Mouse (Mus musculus) kidney, embryonic 15.5 days (tissue): ENCODE measurements around the gene Cenpe. TPM values are rescaled to one million over a fixed set of nuclear protein-coding genes. Genes with fewer than 3 reads are reported as not detected.

Experiments used
- ATAC-seq: fragments of 200-750 bp; cut with Nextera tagmentation; replicated peaks from 2 replicates; pipeline ENCODE4 v1.8.0; 2017; ENCODE audit warnings: moderate TSS enrichment; ENCODE audit not compliant: low FRiP score
- H3K27ac ChIP-seq: fragments of 300-500 bp; sonication (generic); 2 replicates; pipeline ENCODE4 v1.5.1; 2015; ENCODE audit warnings: mild to moderate bottlenecking, inconsistent platforms
- H3K27me3 ChIP-seq: fragments of 300-500 bp; sonication (generic); 2 replicates; pipeline ENCODE4 v1.6.1; 2015; ENCODE audit warnings: inconsistent platforms
- H3K36me3 ChIP-seq: fragments of 300-500 bp; sonication (generic); 2 replicates; pipeline ENCODE4 v1.6.1; 2015; ENCODE audit warnings: inconsistent platforms
- H3K4me1 ChIP-seq: fragments of 300-500 bp; sonication (generic); 2 replicates; pipeline ENCODE4 v1.6.1; 2015; ENCODE audit warnings: inconsistent platforms
- H3K4me2 ChIP-seq: fragments of 300-500 bp; sonication (generic); 2 replicates; pipeline ENCODE4 v1.6.1; 2015; ENCODE audit warnings: moderate library complexity, mild to moderate bottlenecking, inconsistent platforms
- H3K4me3 ChIP-seq: fragments of 300-500 bp; sonication (generic); replicated peaks from 2 replicates; pipeline ENCODE4 v1.5.1; 2015; ENCODE audit warnings: mild to moderate bottlenecking, inconsistent platforms
- H3K9ac ChIP-seq: fragments of 300-500 bp; sonication (generic); 2 replicates; pipeline ENCODE4 v1.6.1; 2015; ENCODE audit warnings: mild to moderate bottlenecking, inconsistent platforms
- H3K9me3 ChIP-seq: fragments of 300-500 bp; sonication (generic); replicated peaks from 2 replicates; pipeline ENCODE4 v1.6.1; 2016; ENCODE audit warnings: inconsistent platforms
- WGBS: fragments of 180-500 bp; shearing (Covaris S2); methylation state at CpG from one replicate; pipeline ENCODE4 v1.1.7; 2015; ENCODE audit warnings: mixed read lengths; 5-methylcytosine and 5-hydroxymethylcytosine counted together
- polyA plus RNA-seq: library from polyadenylated mRNA; unstranded; fragments of >200 nt; fragmentation: Nextera tagmentation; extraction: Ambion mirVana; gene quantifications from 2 replicates; pipeline ENCODE4 v1.2.1, GENCODE M21; 2015

Cenpe gene
- polyA plus RNA-seq, 1 experiment from 2014 or later: 30.8 TPM

GRCm38 (mm10) chr3:135249104-135249503 lies 36.8 kb downstream of the Cenpe start:
- H3K36me3 ChIP-seq: peaks cover 82% of the 10 kb centered on the region
- H3K4me3 ChIP-seq: no peak overlapping the region
- no peak overlapping the region for H3K9ac ChIP-seq
- peak; percentile 79 for ATAC-seq
- 78% methylated on average over 6 of the region's 6 CpGs for WGBS
- no peak overlapping the region for H3K4me2 ChIP-seq
- H3K27me3 ChIP-seq: no peaks in the 10 kb centered on the region
- H3K27ac ChIP-seq: no peak overlapping the region
- H3K4me1 ChIP-seq: no peaks in the 10 kb centered on the region
- no peaks in the 10 kb centered on the region for H3K9me3 ChIP-seq

DNA sequence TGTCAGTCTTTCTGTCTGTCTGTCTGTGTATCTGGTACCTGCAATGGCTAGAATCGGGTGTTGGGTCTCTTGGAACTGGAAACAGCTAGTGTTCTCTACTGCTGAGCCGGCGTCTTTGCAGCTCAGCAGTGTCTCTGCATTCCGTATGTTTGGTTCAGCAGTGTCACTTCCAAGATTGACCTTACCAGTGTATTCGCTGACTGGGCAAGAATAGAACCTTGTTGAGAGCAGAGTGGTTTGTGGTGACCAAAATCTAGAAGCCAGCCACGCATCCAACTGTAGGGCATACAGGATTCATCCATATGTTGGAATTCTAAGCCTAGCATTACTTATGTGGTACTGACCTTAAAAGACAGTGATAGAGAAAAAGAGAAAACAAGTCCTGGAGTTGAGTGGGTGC lies 39.5 kb downstream of the Cenpe start:
- Histone ChIP-seq H3K27me3 (no peaks in the 10 kb centered on the region), H3K27ac (no peak overlapping the region), H3K36me3 (peaks cover 76% of the 10 kb centered on the region), H3K4me3 (no peak overlapping the region), H3K4me1 (no peaks in the 10 kb centered on the region), H3K9ac (no peak overlapping the region), H3K4me2 (no peak overlapping the region), H3K9me3 (no peaks in the 10 kb centered on the region)
- WGBS: 92% methylated on average over 6 of the region's 6 CpGs
- no peak for ATAC-seq

GRCm38 (mm10) chr3:135254784-135255183 lies 42.4 kb downstream of the Cenpe start:
- no peaks in the 10 kb centered on the region for H3K4me1 ChIP-seq
- H3K4me2 ChIP-seq: no peak overlapping the region
- H3K27me3 ChIP-seq: no peaks in the 10 kb centered on the region
- H3K36me3 ChIP-seq: peaks cover 77% of the 10 kb centered on the region
- no peaks in the 10 kb centered on the region for H3K9me3 ChIP-seq
- ATAC-seq: no peak
- no peak overlapping the region for H3K27ac ChIP-seq
- no peak overlapping the region for H3K9ac ChIP-seq
- no peak overlapping the region for H3K4me3 ChIP-seq

GRCm38 (mm10) chr3:135258919-135259318 lies 46.6 kb downstream of the Cenpe start:
- H3K4me3 ChIP-seq: no peak overlapping the region
- WGBS: 92% methylated on average over 10 of the region's 10 CpGs
- H3K4me2 ChIP-seq: no peak overlapping the region
- H3K36me3 ChIP-seq: peaks cover 87% of the 10 kb centered on the region
- no peaks in the 10 kb centered on the region for H3K4me1 ChIP-seq
- ATAC-seq: no peak
- H3K27me3 ChIP-seq: no peaks in the 10 kb centered on the region
- no peak overlapping the region for H3K27ac ChIP-seq
- H3K9me3 ChIP-seq: no peaks in the 10 kb centered on the region
- no peak overlapping the region for H3K9ac ChIP-seq

DNA sequence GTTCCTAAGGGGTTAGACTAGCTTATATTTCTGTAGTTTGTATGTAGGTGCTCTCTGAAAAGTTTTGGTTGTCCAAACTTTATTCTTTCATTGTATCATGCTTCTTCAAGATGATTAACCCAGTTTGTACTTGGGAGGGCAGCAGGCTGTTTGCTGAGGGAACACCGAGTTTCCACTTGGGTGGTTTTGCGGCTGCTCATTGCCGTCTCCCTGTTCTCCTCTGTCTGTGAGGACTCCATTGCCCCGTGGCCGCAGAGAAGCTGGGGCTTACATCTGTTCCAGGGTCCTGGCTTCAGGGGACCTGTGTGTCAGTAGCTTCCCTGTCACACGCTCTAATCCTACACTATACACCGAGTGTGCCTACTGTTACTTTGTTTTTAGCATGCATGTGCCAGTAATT lies 47.9 kb downstream of the Cenpe start:
- no peak overlapping the region for H3K9ac ChIP-seq
- no peaks in the 10 kb centered on the region for H3K4me1 ChIP-seq
- H3K27ac ChIP-seq: no peak overlapping the region
- ATAC-seq: peak; percentile 47; the same call in 1 of the 2 replicates
- H3K4me2 ChIP-seq: no peak overlapping the region
- no peak overlapping the region for H3K4me3 ChIP-seq
- H3K9me3 ChIP-seq: no peaks in the 10 kb centered on the region
- no peaks in the 10 kb centered on the region for H3K27me3 ChIP-seq
- peaks cover 95% of the 10 kb centered on the region for H3K36me3 ChIP-seq
- 57% methylated on average over 7 of the region's 7 CpGs for WGBS

DNA sequence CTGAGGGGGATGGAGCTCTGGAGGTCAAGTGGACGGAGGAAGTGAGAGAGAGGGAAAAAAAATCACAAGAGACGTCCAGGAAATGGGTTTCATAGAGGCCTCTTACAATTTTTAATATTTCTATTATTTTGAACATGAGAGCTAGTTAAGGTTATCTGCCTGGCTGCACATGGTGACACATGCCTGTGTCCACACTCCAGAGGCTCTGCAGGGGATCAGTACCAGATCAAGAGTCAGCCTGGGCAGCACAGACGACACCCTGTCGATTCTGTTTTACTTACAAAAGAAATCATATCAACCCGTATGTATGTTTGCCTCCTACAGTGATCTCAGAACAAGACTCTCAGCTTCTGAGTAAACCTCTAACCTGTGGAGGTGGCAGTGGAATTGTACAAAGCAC lies 56.3 kb downstream of the Cenpe start:
- no peak for ATAC-seq
- 73% methylated on average over 5 of the region's 5 CpGs for WGBS
- Histone ChIP-seq H3K9ac (no peak overlapping the region), H3K27ac (no peak overlapping the region), H3K27me3 (no peaks in the 10 kb centered on the region), H3K9me3 (no peaks in the 10 kb centered on the region), H3K36me3 (peaks cover 93% of the 10 kb centered on the region), H3K4me2 (no peak overlapping the region), H3K4me3 (no peak overlapping the region), H3K4me1 (no peaks in the 10 kb centered on the region)

DNA sequence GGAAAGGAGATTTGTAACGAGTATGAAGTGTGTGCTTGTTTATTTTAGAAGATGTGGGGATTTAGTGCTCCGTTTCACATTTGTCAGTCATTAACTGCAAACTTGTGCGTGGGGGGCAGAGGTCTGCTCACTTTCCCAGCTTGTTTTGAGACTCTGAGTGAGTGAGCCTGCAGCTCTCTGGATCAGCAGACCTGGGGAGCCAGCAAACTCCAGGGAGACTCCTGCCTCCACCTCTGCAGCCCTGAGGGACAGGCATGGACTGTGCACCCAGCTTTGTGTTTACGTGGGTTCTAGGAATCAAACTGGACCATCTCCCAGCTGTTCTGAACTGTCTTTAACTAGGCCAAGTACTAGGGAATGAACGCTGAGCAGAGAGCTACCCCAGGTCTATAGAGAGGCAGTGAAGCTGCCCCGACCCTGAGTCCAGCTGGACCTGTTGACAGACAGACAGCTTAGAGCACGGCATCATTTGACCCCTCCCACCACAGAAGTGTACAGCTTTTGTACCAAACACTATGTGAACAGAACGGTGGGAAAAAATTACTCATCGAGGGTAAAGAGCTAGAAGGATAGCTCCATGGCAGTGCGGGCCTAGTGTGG lies 57.2 kb downstream of the Cenpe start:
- WGBS: 62% methylated on average over 10 of the region's 10 CpGs
- Histone ChIP-seq H3K9me3 (no peaks in the 10 kb centered on the region), H3K4me1 (no peaks in the 10 kb centered on the region), H3K4me2 (no peak overlapping the region), H3K36me3 (peaks cover 88% of the 10 kb centered on the region), H3K9ac (no peak overlapping the region), H3K27ac (peak overlapping the region; percentile 69), H3K4me3 (no peak overlapping the region), H3K27me3 (no peaks in the 10 kb centered on the region)
- ATAC-seq: peak; percentile 90

DNA sequence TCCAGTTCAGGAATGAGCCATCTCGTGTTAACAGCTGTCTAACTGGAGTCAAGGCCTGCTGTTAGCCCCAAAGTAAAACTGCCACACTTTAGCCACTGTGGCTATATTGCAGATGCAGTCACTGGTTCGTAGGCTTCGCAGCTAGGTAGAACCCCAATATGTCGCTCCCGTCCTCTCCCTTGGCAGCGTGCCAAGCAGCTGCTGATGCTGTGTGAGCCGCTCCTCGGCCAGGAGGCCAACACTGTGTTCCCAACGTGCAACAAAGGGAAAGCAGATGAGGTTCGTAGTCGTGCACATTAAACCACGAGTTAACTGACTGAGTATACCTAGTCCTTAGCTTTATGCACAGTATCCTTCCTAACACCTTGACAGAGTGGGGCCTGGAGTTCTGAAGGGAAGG lies 60.3 kb downstream of the Cenpe start:
- H3K4me3 ChIP-seq: no peak overlapping the region
- 82% methylated on average over 12 of the region's 12 CpGs for WGBS
- H3K27me3 ChIP-seq: no peaks in the 10 kb centered on the region
- no peak overlapping the region for H3K27ac ChIP-seq
- ATAC-seq: no peak
- no peaks in the 10 kb centered on the region for H3K9me3 ChIP-seq
- no peak overlapping the region for H3K4me2 ChIP-seq
- no peaks in the 10 kb centered on the region for H3K4me1 ChIP-seq
- H3K36me3 ChIP-seq: peaks cover 67% of the 10 kb centered on the region
- no peak overlapping the region for H3K9ac ChIP-seq

DNA sequence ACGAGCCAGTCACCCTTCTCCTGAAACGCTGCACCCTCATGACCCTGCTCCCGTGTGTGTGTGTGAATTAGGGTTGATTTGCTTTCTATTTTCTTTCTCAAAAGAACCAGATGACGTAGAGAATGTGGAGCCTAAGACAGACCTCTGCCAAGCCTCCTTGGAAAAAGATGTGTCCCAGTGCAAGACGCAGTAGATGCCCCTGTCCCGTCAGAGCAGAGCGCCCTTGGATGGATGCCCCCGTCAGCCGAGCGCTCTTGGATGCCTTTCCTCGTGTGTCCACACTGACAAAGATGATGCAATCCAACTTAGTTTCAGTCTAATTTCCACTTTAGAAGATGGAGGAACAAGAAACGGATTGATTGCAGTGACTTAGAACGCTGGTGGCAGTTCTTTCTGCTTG lies 60.7 kb downstream of the Cenpe start:
- H3K4me3 ChIP-seq: no peak overlapping the region
- H3K4me1 ChIP-seq: no peaks in the 10 kb centered on the region
- H3K36me3 ChIP-seq: peaks cover 63% of the 10 kb centered on the region
- no peak overlapping the region for H3K27ac ChIP-seq
- no peak overlapping the region for H3K4me2 ChIP-seq
- 88% methylated on average over 13 of the region's 13 CpGs for WGBS
- ATAC-seq: no peak
- no peaks in the 10 kb centered on the region for H3K27me3 ChIP-seq
- H3K9ac ChIP-seq: no peak overlapping the region
- no peaks in the 10 kb centered on the region for H3K9me3 ChIP-seq

DNA sequence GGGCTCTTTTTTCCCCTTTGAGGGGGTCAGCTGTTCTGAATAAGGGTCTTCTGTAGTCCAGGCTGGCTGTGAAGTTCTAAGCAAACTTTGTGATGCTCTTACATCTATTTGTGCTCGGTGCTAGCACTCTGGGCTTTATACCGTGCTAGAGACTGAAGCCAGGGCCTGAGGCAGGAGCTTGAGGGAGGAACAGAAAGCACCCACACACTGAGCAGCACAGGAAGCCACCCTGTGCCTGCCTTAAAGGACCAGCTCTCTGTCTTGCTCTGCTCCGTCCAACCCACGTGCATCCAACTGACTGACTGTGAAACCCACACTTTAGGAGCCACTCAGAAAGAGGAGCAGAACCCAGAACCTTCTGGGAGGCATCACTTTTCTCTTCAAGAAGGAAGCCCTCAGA lies 67.8 kb downstream of the Cenpe start:
- peak; percentile 19 for ATAC-seq
- Histone ChIP-seq H3K36me3 (peaks cover under 1% of the 10 kb centered on the region; the same call in 1 of the 2 replicates), H3K4me2 (no peak overlapping the region), H3K9ac (no peak overlapping the region; the same call in 1 of the 2 replicates), H3K27ac (no peak overlapping the region), H3K4me3 (no peak overlapping the region), H3K27me3 (no peaks in the 10 kb centered on the region), H3K9me3 (no peaks in the 10 kb centered on the region), H3K4me1 (peaks cover 11% of the 10 kb centered on the region)
- WGBS: 72% methylated on average over 4 of the region's 4 CpGs

DNA sequence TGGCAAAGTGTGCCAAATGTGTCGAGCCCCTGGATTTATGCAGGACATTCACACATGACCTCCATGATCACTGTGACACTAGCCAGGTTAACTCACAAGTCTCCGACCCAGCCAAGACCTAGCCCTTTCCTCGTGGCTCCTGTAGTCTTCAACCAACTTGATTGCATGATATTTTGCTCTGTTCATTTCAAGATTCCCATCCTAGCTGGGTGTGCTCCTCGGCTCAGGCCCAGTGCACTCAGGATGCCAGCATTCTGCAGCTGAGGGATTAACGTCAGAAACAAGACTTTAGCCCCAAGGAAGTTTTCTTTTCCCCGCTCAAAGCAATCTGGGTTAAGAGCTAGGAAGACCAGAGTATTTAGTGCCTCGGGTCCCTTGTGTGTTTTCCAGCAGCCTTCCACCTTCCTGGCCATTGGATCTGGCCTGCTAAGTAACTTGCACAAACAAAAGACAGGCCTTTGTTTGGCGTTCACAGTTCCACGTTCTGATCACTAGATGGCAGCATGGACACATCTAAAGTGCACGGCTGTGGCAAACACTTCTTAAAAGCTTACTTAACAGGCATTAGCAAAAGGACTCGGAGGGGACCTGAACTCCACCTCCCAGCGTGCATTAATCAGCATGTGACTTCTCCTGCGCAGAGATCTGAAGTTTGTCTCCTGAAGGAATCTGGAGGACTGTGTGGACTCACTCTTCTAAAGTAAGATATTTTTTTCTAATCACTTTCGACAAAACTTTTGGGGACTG lies 68.5 kb downstream of the Cenpe start, which contains the start of gene Bdh2:
Gene Bdh2, plus strand, starts transcription at position 553 of the 747 bp plus-strand sequence.
- ATAC-seq: peak; percentile 89
- H3K4me2 ChIP-seq: peak within 1 kb of the TSS; percentile 49
- H3K27me3 ChIP-seq: no peaks in the 10 kb centered on the region
- no peak within 1 kb of the TSS; the same call in 1 of the 2 replicates for H3K9ac ChIP-seq
- no peaks in the 10 kb centered on the region for H3K9me3 ChIP-seq
- no peaks in the 10 kb centered on the region for H3K36me3 ChIP-seq
- 22% methylated on average over 14 of the region's 14 CpGs for WGBS
- H3K27ac ChIP-seq: no peak within 1 kb of the TSS
- peak within 1 kb of the TSS; percentile 27 for H3K4me3 ChIP-seq
- peaks cover 11% of the 10 kb centered on the region for H3K4me1 ChIP-seq

DNA sequence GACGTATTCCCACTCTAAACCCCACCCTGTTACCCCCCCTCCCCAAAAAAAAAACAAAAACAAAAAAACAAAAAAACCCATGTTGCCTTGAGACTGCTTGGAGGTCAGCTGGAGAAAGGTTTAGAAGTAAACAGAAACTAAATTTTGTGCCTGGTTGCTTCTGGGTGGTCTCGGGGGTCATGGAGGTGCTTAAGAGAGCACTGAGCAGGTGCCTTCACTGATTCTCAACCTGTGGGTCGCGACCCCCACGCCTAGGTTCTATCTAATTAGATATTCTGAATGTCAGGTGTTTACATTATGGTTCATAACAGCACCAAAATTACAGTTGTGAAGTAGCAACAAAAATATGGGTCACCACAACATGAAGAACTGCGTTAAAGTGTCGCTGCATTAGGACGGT lies 69.4 kb downstream of the Cenpe start:
- 78% methylated on average over 8 of the region's 8 CpGs for WGBS
- Histone ChIP-seq H3K9me3 (no peaks in the 10 kb centered on the region), H3K27ac (no peak overlapping the region), H3K27me3 (no peaks in the 10 kb centered on the region), H3K36me3 (no peaks in the 10 kb centered on the region), H3K4me2 (0 out of 2 replicates have a peak overlapping the region, but pooled peaks have one; percentile 19), H3K9ac (no peak overlapping the region), H3K4me1 (peaks cover 11% of the 10 kb centered on the region), H3K4me3 (no peak overlapping the region)
- ATAC-seq: no peak
